Mouse (Mus musculus) limb, embryonic 14.5 days (tissue): ENCODE data around the gene Gm26558. TPM values are rescaled to one million over a fixed set of nuclear protein-coding genes. Genes with fewer than 3 reads are reported as not detected.

Experiments
- ATAC-seq: fragments of 200-750 bp; cut with Nextera tagmentation; 2 replicates; pipeline ENCODE4 v1.8.0; 2017; ENCODE audit warnings: low read depth, moderate number of reproducible peaks, moderate TSS enrichment; ENCODE audit not compliant: low FRiP score
- DNase-seq: peaks from one replicate; pipeline ENCODE4 v3.0.0-alpha.2; 2015; ENCODE audit warnings: low spot score
- H3K27ac ChIP-seq: fragments of 300-500 bp; sonication (generic); replicated peaks from 2 replicates; pipeline ENCODE4 v1.5.1; 2014; ENCODE audit warnings: low read depth, mild to moderate bottlenecking, low read length, moderate library complexity, mixed read lengths
- H3K27me3 ChIP-seq: fragments of 300-500 bp; sonication (generic); 2 replicates; pipeline ENCODE4 v1.6.1; 2014; ENCODE audit warnings: low read length, mixed read lengths; ENCODE audit not compliant: control insufficient read depth, insufficient read depth
- H3K36me3 ChIP-seq: fragments of 300-500 bp; sonication (generic); 2 replicates; pipeline ENCODE4 v1.6.1; 2014; ENCODE audit warnings: mild to moderate bottlenecking, low read length, moderate library complexity, mixed read lengths; ENCODE audit not compliant: control insufficient read depth, insufficient read depth
- H3K4me1 ChIP-seq: fragments of 300-500 bp; sonication (generic); 2 replicates; pipeline ENCODE4 v1.6.1; 2014; ENCODE audit warnings: antibody characterized with exemption, low read length, mixed read lengths; ENCODE audit not compliant: control insufficient read depth, insufficient read depth
- H3K4me2 ChIP-seq: fragments of 300-500 bp; sonication (generic); replicated peaks from 2 replicates; pipeline ENCODE4 v1.6.1; 2014; ENCODE audit warnings: low read depth, mild to moderate bottlenecking, low read length, moderate library complexity; ENCODE audit not compliant: severe bottlenecking
- H3K4me3 ChIP-seq: fragments of 300-500 bp; sonication (generic); replicated peaks from 2 replicates; pipeline ENCODE4 v1.5.1; 2014; ENCODE audit warnings: low read length
- H3K9ac ChIP-seq: fragments of 300-500 bp; sonication (generic); 2 replicates; pipeline ENCODE4 v1.6.1; 2014; ENCODE audit warnings: mild to moderate bottlenecking, low read depth, low read length, moderate library complexity; ENCODE audit not compliant: severe bottlenecking
- H3K9me3 ChIP-seq: fragments of 300-500 bp; sonication (generic); 2 replicates; pipeline ENCODE4 v1.6.1; 2016; ENCODE audit warnings: low read length; ENCODE audit not compliant: control insufficient read depth
- POLR2A ChIP-seq: fragments of 200-500 bp; IDR thresholded peaks from 2 replicates; pipeline ENCODE4 v1.8.0; 2012; ENCODE audit warnings: inconsistent platforms, mild to moderate bottlenecking, moderate library complexity, borderline replicate concordance; ENCODE audit not compliant: insufficient read depth, insufficient read length; ENCODE audit errors: extremely low read depth
- WGBS: fragments of 180-500 bp; shearing (Covaris S2); extraction: QIAGEN DNeasy Blood & Tissue Kit; methylation state at CpG from one replicate; pipeline ENCODE4 v1.1.7; 2014; 5-methylcytosine and 5-hydroxymethylcytosine counted together
- polyA plus RNA-seq, 2 experiments: library from polyadenylated mRNA; depleted of rRNA in 1 of 2; stranded (reverse) in 1 of 2; unstranded in 1 of 2; fragments of >200 nt; fragmentation: Nextera tagmentation in 1 of 2; extraction: Ambion mirVana in 1 of 2; gene quantifications; 2 replicates each; pipeline versions ENCODE4 v1.2.1 to v1.2.3; 2012 to 2014

Gm26558 gene
- polyA plus RNA-seq, 2 experiments: 1.4 to 6.9 TPM

GRCm38 (mm10) chr2:70701571-70701970 lies 39.7 kb upstream of the Gm26558 start:
- H3K9me3 ChIP-seq: no peaks in the 10 kb centered on the region
- no peak overlapping the region for H3K27ac ChIP-seq
- ATAC-seq (no peak), DNase-seq (no peak)
- no peak overlapping the region for H3K4me2 ChIP-seq
- H3K27me3 ChIP-seq: no peaks in the 10 kb centered on the region
- no peak overlapping the region for H3K9ac ChIP-seq
- H3K4me1 ChIP-seq: no peaks in the 10 kb centered on the region
- TF ChIP-seq POLR2A: no peak
- no peak overlapping the region for H3K4me3 ChIP-seq
- H3K36me3 ChIP-seq: no peaks in the 10 kb centered on the region
- WGBS: 67% methylated on average over 9 of the region's 9 CpGs

- WGBS: 83% methylated on average over 3 of the region's 3 CpGs
- ATAC-seq (no peak), DNase-seq (no peak)
- Histone ChIP-seq H3K27me3 (no peaks in the 10 kb centered on the region), H3K4me3 (no peak overlapping the region), H3K9ac (no peak overlapping the region), H3K4me2 (no peak overlapping the region), H3K27ac (no peak overlapping the region), H3K9me3 (no peaks in the 10 kb centered on the region), H3K36me3 (no peaks in the 10 kb centered on the region), H3K4me1 (no peaks in the 10 kb centered on the region)
- TF ChIP-seq POLR2A: no peak
Measured at GRCm38 (mm10) chr2:70700851-70701250, 38.9 kb upstream of the Gm26558 start.

- no peak overlapping the region for H3K4me3 ChIP-seq
- WGBS: 75% methylated on average over 10 of the region's 10 CpGs
- ATAC-seq (no peak), DNase-seq (no peak)
- no peak overlapping the region for H3K9ac ChIP-seq
- no peaks in the 10 kb centered on the region for H3K27me3 ChIP-seq
- no peaks in the 10 kb centered on the region for H3K9me3 ChIP-seq
- H3K4me2 ChIP-seq: no peak overlapping the region
- TF ChIP-seq POLR2A: no peak
- H3K36me3 ChIP-seq: peaks cover 28% of the 10 kb centered on the region
- no peak overlapping the region for H3K27ac ChIP-seq
- H3K4me1 ChIP-seq: no peaks in the 10 kb centered on the region
Measured at GRCm38 (mm10) chr2:70695712-70696111, 33.8 kb upstream of the Gm26558 start.

- no peak for DNase-seq
- H3K36me3 ChIP-seq: peaks cover 82% of the 10 kb centered on the region
- 78% methylated on average over 11 of the region's 11 CpGs for WGBS
- no peaks in the 10 kb centered on the region for H3K4me1 ChIP-seq
- no peak for ATAC-seq
- H3K9me3 ChIP-seq: no peaks in the 10 kb centered on the region
- H3K9ac ChIP-seq: no peak overlapping the region
- no peak overlapping the region for H3K4me2 ChIP-seq
- no peak for TF ChIP-seq POLR2A
- no peak overlapping the region for H3K4me3 ChIP-seq
- no peaks in the 10 kb centered on the region for H3K27me3 ChIP-seq
- H3K27ac ChIP-seq: no peak overlapping the region
Measured at GRCm38 (mm10) chr2:70690195-70690594, 28.3 kb upstream of the Gm26558 start.

GRCm38 (mm10) chr2:70688454-70689078 lies 26.7 kb upstream of the Gm26558 start:
- Histone ChIP-seq H3K4me1 (no peaks in the 10 kb centered on the region), H3K36me3 (peaks cover 95% of the 10 kb centered on the region), H3K4me2 (no peak overlapping the region), H3K9me3 (no peaks in the 10 kb centered on the region), H3K9ac (no peak overlapping the region), H3K27ac (no peak overlapping the region), H3K4me3 (no peak overlapping the region), H3K27me3 (no peaks in the 10 kb centered on the region)
- DNase-seq (no peak), ATAC-seq (no peak)
- 94% methylated on average over 21 of the region's 21 CpGs for WGBS
- TF ChIP-seq POLR2A: no peak
